Mouse (Mus musculus): ENCODE data around the gene Raph1. TPM values are rescaled to one million over a fixed set of nuclear protein-coding genes. Genes with fewer than 3 reads are reported as not detected.
"Not testable (repeated sequence)": the region's sequence is repeated elsewhere in the genome, so short reads cannot be mapped to it uniquely, and the experiment has no call there.

The Raph1 gene
- polyA plus RNA-seq, 1 experiment from 2014 or later, result 23.1 TPM

DNA sequence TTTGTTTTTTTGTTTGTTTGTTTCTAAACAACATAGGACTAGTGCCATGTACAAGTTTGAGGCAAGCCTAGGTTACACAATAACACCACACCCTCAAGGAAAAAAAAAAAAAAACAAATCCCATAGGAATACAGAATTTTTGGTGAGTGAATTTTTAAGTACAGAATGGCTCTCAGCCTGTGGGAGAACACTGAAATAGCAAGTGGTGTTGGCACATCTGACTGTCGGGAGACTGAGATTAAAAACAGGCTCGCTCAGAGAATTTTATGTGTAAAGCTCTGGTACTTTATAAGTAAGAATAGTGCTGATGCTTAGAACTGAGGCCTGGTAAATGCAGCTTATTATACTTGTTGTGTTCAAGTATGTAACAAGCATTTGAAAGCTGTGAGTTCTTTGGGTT, 97.4 kb downstream of the Raph1 start:
- Histone ChIP-seq H3K4me1 (ENCODE audit: control insufficient read depth, insufficient read depth, low read length) (no peaks in the 10 kb centered on the region), H3K27me3 (ENCODE audit: control insufficient read depth, insufficient read depth, low read length) (no peaks in the 10 kb centered on the region), H3K27ac (replicated peaks; ENCODE audit: low read depth, low read length) (no peak overlapping the region), H3K9ac (replicated peaks; ENCODE audit: low read length) (no peak overlapping the region), H3K4me2 (ENCODE audit: low read depth, low read length) (no peak overlapping the region), H3K36me3 (replicated peaks; ENCODE audit: control insufficient read depth, insufficient read depth, low read depth, low read length) (no peaks in the 10 kb centered on the region), H3K4me3 (ENCODE audit: low read depth, low read length) (no peak overlapping the region), H3K9me3 (replicated peaks; ENCODE audit: control insufficient read depth, low read length) (no peaks in the 10 kb centered on the region)
- DNase-seq (ENCODE audit: low spot score) (no peak), ATAC-seq (replicated peaks; ENCODE audit: insufficient number of reproducible peaks, low FRiP score, low TSS enrichment, low read depth) (no peak)
- WGBS, result 88% methylated on average over 2 of the region's 2 CpGs

DNA sequence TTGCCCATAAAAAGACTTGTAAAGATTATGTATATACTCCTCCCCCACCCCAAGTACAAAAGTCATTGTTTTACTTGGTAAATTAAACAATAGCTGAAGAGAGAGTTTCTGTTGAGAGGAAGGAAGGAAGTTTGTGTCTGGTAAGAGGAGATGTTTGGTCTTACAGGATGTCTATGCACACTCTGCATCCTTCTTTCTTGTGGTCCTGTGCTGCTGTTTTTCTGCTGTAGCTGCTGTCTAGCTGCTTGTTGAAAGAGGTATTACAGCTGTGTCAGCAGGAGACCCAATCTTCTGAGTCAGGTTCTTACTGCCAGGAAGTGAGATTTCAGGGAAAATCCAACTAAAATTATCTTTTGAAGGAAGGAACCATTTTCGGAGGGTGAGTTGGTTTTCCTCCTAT, 106.3 kb downstream of the Raph1 start:
- no peaks in the 10 kb centered on the region for H3K9me3 ChIP-seq (replicated peaks; ENCODE audit: control insufficient read depth, low read length)
- no peaks in the 10 kb centered on the region for H3K4me1 ChIP-seq (ENCODE audit: control insufficient read depth, insufficient read depth, low read length)
- ATAC-seq (replicated peaks; ENCODE audit: insufficient number of reproducible peaks, low FRiP score, low TSS enrichment, low read depth), result no peak
- H3K4me2 ChIP-seq (ENCODE audit: low read depth, low read length), result no peak overlapping the region
- DNase-seq (ENCODE audit: low spot score), result no peak
- H3K27ac ChIP-seq (replicated peaks; ENCODE audit: low read depth, low read length), result no peak overlapping the region
- H3K36me3 ChIP-seq (replicated peaks; ENCODE audit: control insufficient read depth, insufficient read depth, low read depth, low read length), result no peaks in the 10 kb centered on the region
- WGBS, result 88% methylated on average over 1 of the region's 1 CpGs
- H3K27me3 ChIP-seq (ENCODE audit: control insufficient read depth, insufficient read depth, low read length), result no peaks in the 10 kb centered on the region
- no peak overlapping the region for H3K4me3 ChIP-seq (ENCODE audit: low read depth, low read length)
- no peak overlapping the region for H3K9ac ChIP-seq (replicated peaks; ENCODE audit: low read length)

DNA sequence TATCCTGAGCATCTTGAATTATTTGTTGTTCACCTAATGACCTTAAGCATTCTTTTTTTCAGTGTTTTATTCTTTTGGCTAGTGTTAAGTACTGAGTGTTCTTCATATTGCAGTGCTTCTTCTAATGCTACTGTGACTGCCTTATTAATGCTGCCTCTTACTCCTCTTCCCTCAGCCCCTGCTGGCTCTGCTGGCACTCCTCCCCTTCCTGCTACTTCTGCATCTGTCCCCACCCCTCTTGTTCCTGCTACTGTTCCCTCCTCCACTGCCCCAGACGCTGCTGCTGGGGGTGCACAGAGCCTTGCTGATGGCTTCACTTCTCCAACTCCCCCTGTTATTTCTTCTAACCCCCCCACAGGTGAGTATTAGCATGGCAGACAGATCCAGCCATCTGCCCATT, 117.0 kb downstream of the Raph1 start:
- ATAC-seq (replicated peaks; ENCODE audit: insufficient number of reproducible peaks, low FRiP score, low TSS enrichment, low read depth) (no peak), DNase-seq (ENCODE audit: low spot score) (no peak)
- Histone ChIP-seq H3K27ac (replicated peaks; ENCODE audit: low read depth, low read length) (no peak overlapping the region), H3K4me2 (ENCODE audit: low read depth, low read length) (no peak overlapping the region), H3K4me3 (ENCODE audit: low read depth, low read length) (no peak overlapping the region), H3K9ac (replicated peaks; ENCODE audit: low read length) (no peak overlapping the region), H3K36me3 (replicated peaks; ENCODE audit: control insufficient read depth, insufficient read depth, low read depth, low read length) (no peaks in the 10 kb centered on the region; the same call in 1 of the 2 replicates), H3K4me1 (ENCODE audit: control insufficient read depth, insufficient read depth, low read length) (no peaks in the 10 kb centered on the region), H3K9me3 (replicated peaks; ENCODE audit: control insufficient read depth, low read length) (no peaks in the 10 kb centered on the region), H3K27me3 (ENCODE audit: control insufficient read depth, insufficient read depth, low read length) (no peaks in the 10 kb centered on the region)
- WGBS, result 41% methylated on average over 1 of the region's 1 CpGs

DNA sequence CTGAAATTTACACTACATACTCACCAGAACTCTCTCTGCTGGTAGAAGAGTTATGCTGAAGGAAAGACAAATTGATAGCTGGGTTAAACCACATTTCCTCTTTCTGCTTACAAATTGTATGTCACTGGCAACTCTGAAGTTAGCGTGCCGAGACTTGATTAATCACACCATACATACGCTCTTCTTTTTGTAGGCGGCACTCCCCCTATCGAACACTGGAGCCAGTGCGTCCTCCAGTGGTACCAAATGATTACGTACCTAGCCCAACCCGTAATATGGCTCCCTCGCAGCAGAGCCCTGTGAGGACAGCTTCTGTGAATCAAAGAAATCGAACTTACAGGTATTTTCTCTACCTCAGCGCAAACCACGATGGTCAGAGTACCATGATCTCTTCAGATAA, 119.8 kb downstream of the Raph1 start:
- no peaks in the 10 kb centered on the region for H3K9me3 ChIP-seq (replicated peaks; ENCODE audit: control insufficient read depth, low read length)
- H3K4me3 ChIP-seq (ENCODE audit: low read depth, low read length), result no peak overlapping the region
- DNase-seq (ENCODE audit: low spot score) (no peak), ATAC-seq (replicated peaks; ENCODE audit: insufficient number of reproducible peaks, low FRiP score, low TSS enrichment, low read depth) (no peak)
- WGBS, result 87% methylated on average over 12 of the region's 12 CpGs
- no peaks in the 10 kb centered on the region for H3K4me1 ChIP-seq (ENCODE audit: control insufficient read depth, insufficient read depth, low read length)
- H3K36me3 ChIP-seq (replicated peaks; ENCODE audit: control insufficient read depth, insufficient read depth, low read depth, low read length), result no peaks in the 10 kb centered on the region; the same call in 1 of the 2 replicates
- H3K27me3 ChIP-seq (ENCODE audit: control insufficient read depth, insufficient read depth, low read length), result no peaks in the 10 kb centered on the region
- no peak overlapping the region for H3K27ac ChIP-seq (replicated peaks; ENCODE audit: low read depth, low read length)
- no peak overlapping the region for H3K9ac ChIP-seq (replicated peaks; ENCODE audit: low read length)
- H3K4me2 ChIP-seq (ENCODE audit: low read depth, low read length), result no peak overlapping the region

DNA sequence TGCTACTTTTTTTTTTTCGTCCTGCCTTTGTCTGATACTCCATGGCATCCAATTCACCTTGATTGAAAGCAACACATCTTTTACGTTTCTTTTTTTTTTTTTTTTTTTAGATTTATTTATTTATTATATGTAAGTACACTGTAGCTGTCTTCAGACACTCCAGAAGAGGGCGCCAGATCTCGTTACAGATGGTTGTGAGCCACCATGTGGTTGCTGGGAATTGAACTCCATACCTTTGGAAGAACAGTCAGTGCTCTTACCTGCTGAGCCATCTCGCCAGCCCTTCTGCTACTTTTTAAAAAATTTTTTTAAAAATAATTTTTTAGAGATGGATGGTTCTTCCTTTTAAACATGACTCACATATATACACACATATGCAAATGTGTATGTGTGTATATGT, 125.5 kb downstream of the Raph1 start:
- H3K4me3 ChIP-seq (ENCODE audit: low read depth, low read length); H3K27me3 ChIP-seq (ENCODE audit: control insufficient read depth, insufficient read depth, low read length); H3K36me3 ChIP-seq (replicated peaks; ENCODE audit: control insufficient read depth, insufficient read depth, low read depth, low read length); DNase-seq (ENCODE audit: low spot score); H3K4me2 ChIP-seq (ENCODE audit: low read depth, low read length); H3K27ac ChIP-seq (replicated peaks; ENCODE audit: low read depth, low read length); H3K9ac ChIP-seq (replicated peaks; ENCODE audit: low read length); H3K4me1 ChIP-seq (ENCODE audit: control insufficient read depth, insufficient read depth, low read length); H3K9me3 ChIP-seq (replicated peaks; ENCODE audit: control insufficient read depth, low read length); ATAC-seq (replicated peaks; ENCODE audit: insufficient number of reproducible peaks, low FRiP score, low TSS enrichment, low read depth): not testable (repeated sequence)
- WGBS, result 76% methylated on average over 5 of the region's 5 CpGs

DNA sequence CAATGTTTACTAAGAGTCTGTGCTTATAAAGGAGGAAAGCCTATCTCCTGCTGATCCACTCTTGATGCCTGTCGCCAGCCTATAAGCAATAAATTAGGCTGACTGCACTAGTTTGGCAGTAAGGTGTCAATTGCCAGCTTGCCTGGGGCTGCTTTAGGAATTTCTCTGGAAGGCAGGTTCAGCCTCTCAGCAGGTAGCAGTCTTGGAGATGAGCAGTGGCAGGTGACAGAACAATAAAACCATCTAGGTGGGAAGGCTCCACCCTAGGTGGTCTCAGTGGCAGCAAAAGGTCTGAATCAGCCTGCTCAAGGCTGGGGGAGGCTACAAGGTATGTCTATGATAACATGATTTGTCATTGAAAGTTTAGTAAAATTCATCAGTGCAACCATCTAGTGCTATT, 134.4 kb downstream of the Raph1 start:
- H3K27me3 ChIP-seq (ENCODE audit: control insufficient read depth, insufficient read depth, low read length), result no peaks in the 10 kb centered on the region
- no peaks in the 10 kb centered on the region for H3K36me3 ChIP-seq (replicated peaks; ENCODE audit: control insufficient read depth, insufficient read depth, low read depth, low read length)
- no peak overlapping the region for H3K4me2 ChIP-seq (ENCODE audit: low read depth, low read length)
- H3K4me3 ChIP-seq (ENCODE audit: low read depth, low read length), result no peak overlapping the region
- no peak overlapping the region for H3K9ac ChIP-seq (replicated peaks; ENCODE audit: low read length)
- H3K27ac ChIP-seq (replicated peaks; ENCODE audit: low read depth, low read length), result no peak overlapping the region
- 19% methylated on average over 1 of the region's 1 CpGs for WGBS
- DNase-seq (ENCODE audit: low spot score) (no peak), ATAC-seq (replicated peaks; ENCODE audit: insufficient number of reproducible peaks, low FRiP score, low TSS enrichment, low read depth) (no peak)
- no peaks in the 10 kb centered on the region for H3K4me1 ChIP-seq (ENCODE audit: control insufficient read depth, insufficient read depth, low read length)
- H3K9me3 ChIP-seq (replicated peaks; ENCODE audit: control insufficient read depth, low read length), result no peaks in the 10 kb centered on the region

Small RNA genes lying within 50 kb of the gene (microRNA-seq; reads per million reads assigned to microRNA genes)
- gene Gm23762 (ENCODE audit: borderline number of aligned reads), result not detected

Other genes with a start within 250 kb of the Raph1 start
- 12.2 and 12.4 TPM in 2 replicates for gene Cyp20a1, start 223.8 kb downstream of the Raph1 start, polyA plus RNA-seq (2014; fragmentation: Nextera tagmentation; extraction: Ambion mirVana)
- gene Abi2, start 157.5 kb downstream of the Raph1 start, polyA plus RNA-seq (2014; fragmentation: Nextera tagmentation; extraction: Ambion mirVana), result 34.9 and 35.7 TPM in 2 replicates
- gene Cd28, start 149.7 kb upstream of the Raph1 start, polyA plus RNA-seq (2014; fragmentation: Nextera tagmentation; extraction: Ambion mirVana), result 0.04 and 0.18 TPM in 2 replicates

Measured in embryonic facial prominence, embryonic 11.5 days (tissue).